Mouse (Mus musculus) heart, postnatal 10 days (tissue): ENCODE measurements around the gene Slc44a1. TPM values are rescaled to one million over a fixed set of nuclear protein-coding genes. Genes with fewer than 3 reads are reported as not detected.

Experiments
- DNase-seq, 2 experiments: peaks; one replicate each; pipeline ENCODE4 v3.0.0; 2021
- intact Hi-C: fragments of 180-260 bp; cut with DNase I; formaldehyde crosslinking; loops from one replicate; pipeline ENCODE4 v1.15.1; 2025
- total RNA-seq, 2 experiments: library from RNA; stranded (reverse); gene quantifications; 2 replicates each; pipeline ENCODE4 v1.2.3; 2021

Gene Slc44a1
- total RNA-seq, 2 experiments from 2014 or later: 51.4 to 53.0 TPM

DNA sequence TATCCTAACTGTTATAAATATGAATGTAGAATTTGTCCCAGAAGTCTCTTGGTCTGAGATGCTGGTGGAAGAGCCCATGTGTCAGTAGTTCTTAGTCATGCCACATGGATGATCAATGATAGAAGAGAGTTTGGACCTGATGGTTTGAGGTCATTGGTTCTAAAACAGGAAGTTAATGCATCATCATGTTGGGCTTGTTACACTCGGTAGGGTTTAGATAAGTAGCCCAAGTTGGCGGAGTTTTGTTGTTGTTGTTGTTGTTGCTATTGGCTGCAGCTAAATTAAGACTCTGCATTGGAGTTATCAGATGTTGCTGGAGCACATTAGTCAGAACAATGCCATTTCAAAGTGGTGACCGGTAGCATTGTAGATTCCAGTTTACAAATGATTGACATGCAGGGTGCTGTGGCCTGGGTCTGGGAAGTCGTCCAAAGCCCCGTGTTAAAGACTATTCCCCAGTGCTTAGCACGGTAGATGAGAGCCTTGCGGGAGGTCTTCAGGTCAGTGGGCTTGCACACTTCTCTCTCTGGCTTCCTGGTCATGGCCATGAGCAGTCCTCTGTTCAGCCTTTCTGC is 198.4 kb downstream of the Slc44a1 start:
- peak; percentile 72 to 79 for DNase-seq
- intact Hi-C loops: loop anchor here (10.0 kb wide), 1 partner anchor 186 kb away; the partner anchor contains the start of gene Tmem38b

- DNase-seq: no peak
- intact Hi-C loops: no loop called here
Measured at GRCm38 (mm10) chr4:53658029-53658428, 217.8 kb downstream of the Slc44a1 start.

DNA sequence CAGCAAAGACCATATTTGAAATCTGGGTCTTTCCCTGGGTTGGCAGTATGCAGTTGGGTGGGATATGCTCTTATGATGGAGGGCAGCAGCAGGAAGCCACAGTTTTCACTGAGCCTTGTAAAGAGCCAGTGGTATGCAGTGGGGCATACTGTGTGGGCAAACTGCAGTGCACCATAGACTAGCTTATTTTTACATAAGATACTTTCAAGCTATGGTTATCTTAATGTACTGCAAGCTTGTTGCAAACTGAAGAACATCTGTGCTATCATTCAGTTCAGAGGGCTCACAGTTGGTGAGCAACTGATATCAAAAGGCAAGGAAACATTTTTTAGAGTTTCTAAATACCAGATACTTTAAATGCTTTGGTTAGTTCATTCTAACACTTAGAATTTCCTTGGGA is 220.5 kb downstream of the Slc44a1 start:
- no peak for DNase-seq
- intact Hi-C loops: no loop called here

Other genes starting within 250 kb of the Slc44a1 start
- 10 to 100 TPM; 44.3 to 59.0 TPM for gene Fsd1l, start 191.1 kb downstream of the Slc44a1 start, total RNA-seq